Mouse (Mus musculus) cerebellum, postnatal 14 days (tissue): ENCODE results near the gene Rev3l.

ENCODE experiments used
- DNase-seq, 2 experiments: peaks; one replicate each; pipeline ENCODE4 v3.0.0; 2021; ENCODE audit warnings: mixed read lengths in 2 of 2

Rev3l gene

DNA sequence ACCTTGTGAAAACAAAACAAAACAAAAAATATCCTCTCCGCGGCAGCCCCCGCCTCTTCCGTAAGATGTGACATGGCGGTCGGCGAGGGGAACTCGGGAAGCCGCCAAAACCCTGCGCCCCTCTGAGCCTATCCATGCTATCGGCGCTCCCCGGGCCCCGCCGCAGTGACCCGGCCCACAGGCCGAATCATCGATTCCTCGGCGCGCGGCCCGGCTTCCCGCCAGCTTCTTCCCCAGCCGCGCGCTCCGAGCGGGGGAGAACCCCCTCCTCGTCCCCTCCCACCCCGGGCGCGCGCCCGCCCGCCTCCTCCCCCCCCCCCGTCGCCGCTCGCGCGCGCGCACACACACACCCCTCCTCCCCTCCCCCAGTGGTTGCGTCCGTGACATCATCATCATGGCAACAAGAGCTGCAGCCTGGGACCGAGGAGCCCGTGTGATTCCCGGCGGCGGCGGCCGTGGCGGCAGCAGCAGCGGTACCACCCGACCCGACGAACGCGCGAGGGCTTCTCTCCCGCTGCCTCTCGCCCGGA is at the start of gene Rev3l:
TSS of gene Rev3l (plus strand) at position 383 of the 530 bp plus-strand sequence.
- DNase-seq, result peak; percentile 96 to 98

GRCm38 (mm10) chr10:39682556-39682955 is 49.4 kb upstream of the Rev3l start:
- no peak for DNase-seq

DNA sequence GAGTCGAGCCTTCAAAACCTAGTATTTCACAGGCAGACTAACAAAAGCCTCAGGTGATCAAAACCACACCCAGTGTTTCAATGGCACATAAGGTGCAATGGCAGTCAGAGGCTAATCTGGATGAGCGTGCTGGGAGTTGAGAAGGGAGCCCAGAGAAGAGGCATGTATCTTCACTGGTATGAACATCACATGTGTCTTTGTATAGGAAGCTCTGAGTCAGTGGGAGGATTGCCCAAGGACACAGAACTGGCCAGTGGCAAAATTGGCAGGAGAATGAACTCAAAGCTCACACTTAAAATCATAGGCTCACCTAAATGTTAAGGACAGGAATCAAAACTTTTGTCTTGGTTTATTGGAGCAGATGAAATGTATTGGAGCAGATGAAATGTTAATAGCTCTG is 48.4 kb upstream of the Rev3l start:
- DNase-seq, result no peak

DNA sequence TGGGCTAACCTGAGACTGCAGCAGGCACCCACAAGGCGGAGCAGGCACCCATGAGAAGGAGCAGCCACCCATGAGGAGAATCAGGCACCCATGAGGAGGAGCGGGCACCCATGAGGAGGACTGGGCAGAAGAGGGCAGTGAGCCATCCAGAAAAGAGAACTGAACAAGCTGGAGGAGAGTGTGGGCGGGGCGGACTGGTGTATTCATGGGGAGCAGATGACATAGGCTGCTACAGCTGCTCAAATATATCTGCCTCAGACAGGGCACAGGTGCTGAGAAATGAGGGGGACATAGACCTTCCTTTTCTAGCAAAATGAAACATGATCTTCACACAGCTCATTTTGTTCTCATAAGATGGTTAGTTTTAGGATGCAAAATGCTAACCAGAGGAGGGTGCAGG is 45.1 kb upstream of the Rev3l start:
- DNase-seq, result no peak

DNA sequence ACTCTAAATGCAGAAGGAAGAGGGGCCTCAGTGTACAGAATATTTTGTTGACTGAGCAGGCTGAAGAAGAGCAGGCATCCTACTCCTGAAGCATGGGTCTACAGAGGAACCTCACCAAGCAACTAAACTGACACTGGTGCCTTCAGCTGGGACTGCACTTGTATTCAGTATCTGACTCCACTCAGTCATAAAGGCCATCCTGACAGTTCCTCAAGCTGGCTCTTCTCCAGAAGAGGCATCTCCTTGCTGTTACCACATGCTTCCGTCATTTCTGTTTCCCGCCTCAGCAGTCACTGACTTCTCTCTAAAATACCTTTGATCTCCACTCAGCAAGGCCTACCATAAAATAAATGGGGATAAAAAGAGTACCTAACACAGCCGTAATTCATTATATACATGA is 44.1 kb upstream of the Rev3l start:
- DNase-seq, result peak; percentile 52 to 61

DNA sequence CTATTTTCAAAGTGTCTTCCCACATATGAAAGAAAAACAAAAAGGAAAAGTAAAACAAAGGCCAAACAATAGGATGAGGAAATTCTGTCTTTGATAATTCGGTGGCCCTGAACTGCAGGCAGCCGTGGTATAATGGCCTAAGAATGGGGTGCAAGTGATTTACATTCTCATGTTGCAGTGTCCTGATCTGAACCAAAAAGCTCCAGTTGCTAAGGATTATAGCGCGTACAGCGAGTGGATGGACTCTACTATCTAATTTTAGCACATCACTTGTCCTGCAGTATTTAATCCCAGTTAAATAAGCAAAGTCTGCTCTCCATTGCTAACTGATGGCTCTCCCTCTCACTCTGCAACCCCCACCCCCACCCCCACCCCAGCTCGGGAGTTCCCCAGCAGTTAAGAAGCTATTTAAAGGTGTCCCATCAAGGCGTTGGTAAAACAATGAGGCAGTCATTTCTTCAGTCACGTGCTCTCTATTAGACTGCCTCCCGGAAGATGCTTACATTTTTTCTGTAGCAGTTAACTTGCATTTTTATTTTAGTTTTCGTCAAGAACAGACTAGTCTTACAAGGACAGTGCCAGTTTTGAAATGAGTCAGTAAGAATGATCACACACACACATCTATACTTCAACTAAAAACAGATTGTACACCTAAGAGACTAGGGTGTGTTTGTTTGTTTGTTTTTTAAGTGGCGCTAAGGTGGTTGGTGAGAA is 40.4 kb upstream of the Rev3l start:
- no peak for DNase-seq

- DNase-seq, result no peak
These were observed 39.8 kb upstream of the Rev3l start for GRCm38 (mm10) chr10:39692152-39692551.

DNA sequence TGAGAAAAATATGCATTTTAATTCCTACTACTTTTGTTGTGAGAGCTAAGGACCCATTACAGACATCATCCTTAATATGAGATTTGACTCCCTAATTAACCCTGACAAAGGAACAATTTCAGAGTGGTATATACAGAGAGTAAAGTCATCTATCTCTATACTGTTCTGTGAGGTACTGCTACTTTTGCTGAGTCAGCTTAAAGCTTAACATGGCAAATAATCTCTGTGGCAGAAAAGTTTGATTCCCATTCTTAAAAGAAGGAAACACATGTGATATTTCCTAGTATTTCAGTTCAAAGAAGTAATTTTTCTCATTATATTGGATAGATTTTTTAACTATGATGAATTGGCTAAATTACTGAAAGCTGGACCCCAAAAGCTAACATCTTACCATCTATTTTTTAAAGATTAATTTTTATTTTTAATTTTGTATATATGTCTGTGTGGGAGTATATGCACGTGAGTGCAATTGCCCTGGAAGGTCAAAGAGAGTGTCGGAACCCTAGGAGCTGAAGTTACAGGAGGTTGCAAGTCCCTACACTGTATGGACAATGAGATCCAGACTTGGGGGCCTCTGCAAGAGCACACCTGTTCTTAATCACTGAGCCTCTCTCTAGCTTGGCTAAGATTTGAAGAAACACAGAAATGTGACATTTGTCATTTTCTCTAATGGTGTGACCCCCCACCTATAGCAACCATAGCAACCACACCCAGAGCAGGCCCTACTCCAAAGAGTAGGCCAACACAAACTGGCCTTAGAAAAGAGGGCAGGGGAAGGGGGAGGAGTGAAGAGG is 24.0 kb upstream of the Rev3l start:
- no peak for DNase-seq

DNA sequence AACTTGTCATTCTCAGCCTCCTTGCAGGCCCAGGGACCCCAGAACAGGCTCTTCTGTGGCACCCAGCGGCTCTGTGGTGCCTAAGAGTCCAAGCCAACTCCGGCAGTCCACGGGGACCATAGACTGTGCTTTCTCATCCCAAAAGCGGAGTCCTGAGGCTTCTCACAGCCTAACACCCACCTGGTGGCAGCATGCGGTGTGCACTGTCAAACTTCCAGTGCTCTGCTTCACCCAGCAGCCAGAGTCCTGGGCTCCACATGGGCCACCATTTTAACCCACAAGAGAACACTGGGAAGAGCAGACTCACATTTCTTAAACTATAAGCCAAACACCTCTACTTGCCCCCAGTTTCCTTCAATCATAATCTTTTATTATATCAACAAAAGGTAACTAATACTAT is 15.0 kb upstream of the Rev3l start:
- DNase-seq, result no peak

DNA sequence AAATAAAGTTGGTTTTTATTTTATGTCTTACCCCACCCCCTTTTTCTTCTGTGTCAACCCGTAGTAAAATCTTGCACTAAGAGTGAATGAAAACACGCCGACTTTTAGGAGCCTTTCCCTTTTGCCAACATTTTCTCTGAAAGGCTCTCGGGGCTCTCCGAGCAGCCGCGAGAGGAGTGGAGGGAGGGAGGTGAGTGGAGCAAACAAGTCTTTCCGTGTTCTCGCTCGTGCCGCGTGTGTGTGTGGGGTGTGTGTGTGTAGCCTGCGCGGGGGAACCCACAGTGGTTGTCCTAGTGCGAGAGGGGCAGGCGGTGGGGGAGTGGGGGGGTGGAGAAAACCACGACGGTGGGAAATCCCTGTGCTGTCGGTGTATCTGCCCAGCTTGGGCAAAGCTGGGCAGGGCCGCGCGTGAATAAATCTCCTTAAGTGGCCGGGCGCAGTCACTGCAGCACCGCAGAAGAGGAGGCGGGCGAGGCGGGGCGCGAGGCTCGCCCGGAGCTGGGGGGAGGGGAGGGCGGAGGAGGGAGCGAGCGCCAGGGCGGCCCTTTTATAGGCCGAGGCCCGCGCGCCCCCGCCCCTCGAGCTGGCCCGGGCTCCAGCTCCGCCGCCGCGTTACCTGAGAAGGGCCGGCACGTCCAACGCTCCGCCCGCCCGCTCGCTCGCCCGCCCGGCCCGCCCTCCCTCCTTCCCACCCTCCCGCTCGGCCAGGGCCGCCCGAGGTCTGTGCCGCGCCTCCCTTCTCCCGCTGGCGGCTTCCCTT is 762 bp upstream of the Rev3l start:
- DNase-seq, result peak; percentile 98

DNA sequence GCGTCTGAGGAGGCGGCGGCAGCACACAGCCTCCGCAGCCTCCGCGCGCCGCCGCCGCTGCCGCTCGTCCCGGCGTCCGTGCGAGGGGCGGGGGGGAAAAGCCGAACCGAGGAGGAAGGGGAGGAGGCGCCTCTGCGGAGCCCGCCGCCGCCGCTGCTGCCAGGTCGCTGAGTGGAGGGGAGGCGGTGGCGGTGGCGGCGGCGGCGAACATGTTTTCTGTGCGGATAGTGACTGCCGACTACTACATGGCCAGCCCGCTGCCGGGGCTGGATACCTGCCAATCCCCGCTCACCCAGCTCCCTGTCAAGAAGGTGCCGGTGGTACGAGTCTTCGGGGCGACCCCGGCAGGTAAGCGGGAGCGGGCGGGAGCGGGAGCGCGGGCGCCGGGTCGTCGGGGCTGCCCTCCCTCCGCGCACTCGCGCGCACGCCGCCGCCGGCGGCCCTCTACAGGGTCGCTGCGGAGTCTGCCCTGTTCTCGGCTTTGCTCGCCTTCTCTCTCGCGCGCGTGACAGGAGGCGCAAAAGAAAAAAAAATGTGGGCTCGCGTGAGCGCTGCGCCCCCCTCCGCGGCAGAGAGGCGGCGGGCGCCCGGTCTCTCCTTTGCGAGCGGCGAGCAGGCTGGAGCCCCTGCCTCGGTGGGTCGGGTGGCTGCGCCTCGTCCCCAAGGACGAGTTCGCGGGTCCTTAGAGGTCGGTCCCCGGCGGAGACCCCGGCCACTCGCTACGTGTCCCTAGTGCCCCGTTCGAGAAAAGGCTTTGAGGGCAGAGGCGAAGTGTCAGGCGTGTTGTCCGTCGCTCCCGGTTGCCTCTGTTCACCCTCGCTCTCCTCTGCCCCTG is 565 bp downstream of the Rev3l start:
- peak; percentile 88 to 89 for DNase-seq

DNA sequence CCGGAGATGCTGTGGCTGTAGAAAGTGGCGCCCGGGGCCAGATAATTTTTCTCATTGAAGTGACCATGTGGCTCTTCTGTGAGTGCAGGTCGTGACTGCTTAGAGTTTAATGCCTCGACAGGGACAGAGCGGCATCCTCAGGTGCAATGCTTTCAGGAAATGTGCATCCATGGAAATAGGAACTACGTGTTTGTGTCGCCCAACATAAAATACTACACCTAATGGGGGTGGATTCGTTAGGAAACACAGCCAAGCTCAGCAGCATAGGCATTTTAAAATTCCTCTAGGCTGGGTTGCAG is 1.1 kb downstream of the Rev3l start:
- DNase-seq, result peak in 1 of 2 experiments; percentile 84

DNA sequence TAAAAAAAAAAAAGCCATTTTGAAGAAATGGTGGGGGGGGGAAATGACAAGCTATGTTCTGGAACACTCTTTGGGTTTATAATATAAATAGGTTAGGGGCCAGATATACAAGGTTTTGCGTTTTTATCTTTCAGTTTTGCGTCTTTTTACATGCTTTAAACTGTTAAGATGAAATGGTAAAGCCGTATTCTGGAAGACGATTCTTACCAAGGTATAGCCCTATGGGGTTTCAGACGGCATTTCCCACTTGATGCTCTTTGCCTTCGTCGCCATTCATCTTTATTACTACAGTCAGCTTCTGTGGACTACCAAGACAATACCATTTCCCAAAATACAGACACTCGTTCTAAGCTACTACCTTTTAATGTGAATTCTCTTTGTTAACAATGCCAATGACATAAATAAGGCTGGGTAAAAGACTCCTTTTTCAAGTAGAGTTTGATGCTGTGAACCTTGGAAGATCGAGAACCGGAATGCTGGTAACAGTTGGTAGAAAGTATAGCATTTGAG is 1.6 kb downstream of the Rev3l start:
- DNase-seq, result peak in 1 of 2 experiments; percentile 17

DNA sequence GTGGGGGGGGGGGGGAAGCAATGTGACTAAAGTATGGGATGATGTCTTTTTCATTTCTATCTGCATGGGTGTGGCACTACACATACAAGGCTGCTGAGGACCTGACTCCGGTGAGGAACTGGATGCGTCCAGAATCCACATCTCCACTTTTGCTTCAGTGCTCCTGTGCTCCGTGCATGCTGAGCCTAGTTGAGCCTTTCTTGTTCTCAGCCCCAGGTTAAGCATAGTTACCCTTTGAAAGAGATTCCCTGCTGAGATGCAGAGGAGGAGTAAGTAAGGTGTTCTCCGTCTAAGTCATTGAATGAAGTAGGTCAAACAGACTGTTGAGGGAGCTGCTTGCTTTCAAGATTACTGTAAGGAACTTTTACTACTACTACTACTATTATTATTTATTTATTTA is 4.3 kb downstream of the Rev3l start:
- DNase-seq, result no peak

GRCm38 (mm10) chr10:39742057-39742456 is 10.1 kb downstream of the Rev3l start:
- DNase-seq, result no peak

DNA sequence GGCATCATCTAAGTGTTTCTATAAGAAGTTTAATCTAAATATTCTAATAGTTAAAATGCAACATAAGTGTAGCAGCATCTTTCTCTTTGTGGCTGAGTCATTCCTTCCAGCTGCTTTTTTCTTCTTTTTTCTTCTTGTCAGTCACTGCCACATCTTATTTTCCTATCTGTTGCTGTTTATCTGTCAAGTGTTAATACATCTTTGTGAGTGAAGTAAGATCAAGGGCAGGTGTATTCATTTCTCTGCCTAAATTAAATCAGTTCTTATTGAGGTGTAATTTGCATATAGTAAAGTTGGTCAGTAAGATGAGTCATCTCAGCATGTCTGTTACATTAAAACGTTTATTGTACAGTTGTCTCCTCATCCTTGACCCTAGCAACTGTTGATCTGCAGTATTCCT is 32.8 kb downstream of the Rev3l start:
- no peak for DNase-seq

DNA sequence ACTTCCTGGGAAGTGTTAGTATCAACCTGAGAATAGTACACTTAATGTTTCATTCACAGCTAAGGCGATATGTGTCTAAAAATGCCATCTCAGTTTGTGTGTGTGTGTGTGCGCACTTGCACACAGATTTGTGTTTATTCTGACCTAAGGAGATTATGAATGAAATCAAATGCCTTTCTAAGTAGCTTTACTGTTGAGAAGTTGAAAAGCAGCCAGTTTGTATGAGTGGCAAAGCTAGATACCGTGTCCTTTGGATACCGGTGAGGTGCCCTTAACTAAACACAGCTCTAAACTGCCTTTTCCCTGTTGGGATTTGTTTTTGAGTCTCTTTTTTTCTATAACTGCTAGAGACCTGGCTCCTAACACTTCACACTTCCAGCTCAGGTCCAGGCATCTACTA is 34.8 kb downstream of the Rev3l start:
- no peak for DNase-seq

GRCm38 (mm10) chr10:39772259-39772658 is 40.3 kb downstream of the Rev3l start:
- peak in 1 of 2 experiments; percentile 14 for DNase-seq

GRCm38 (mm10) chr10:39773940-39774726 is 42.2 kb downstream of the Rev3l start:
- no peak for DNase-seq

DNA sequence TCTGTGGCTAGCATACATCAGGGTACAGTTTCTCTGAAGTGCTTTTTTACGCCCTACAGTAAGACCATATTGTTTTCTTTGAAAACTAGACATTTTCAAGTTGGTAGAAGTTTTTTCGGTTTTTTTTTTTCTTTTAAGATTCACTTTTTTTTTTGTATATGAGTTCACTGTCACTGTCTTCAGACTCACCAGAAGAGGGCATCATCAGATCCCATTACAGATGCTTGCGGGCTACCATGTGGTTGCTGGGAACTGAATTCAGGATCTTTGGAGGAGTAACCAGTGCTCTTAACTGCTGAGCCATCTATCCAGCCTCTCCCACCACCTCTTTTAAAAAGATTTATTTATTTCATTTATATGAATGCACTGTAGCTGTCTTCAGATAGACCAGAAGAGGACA is 45.0 kb downstream of the Rev3l start:
- no peak for DNase-seq

- DNase-seq, result no peak
These were observed 46.4 kb downstream of the Rev3l start for GRCm38 (mm10) chr10:39778305-39778704.

GRCm38 (mm10) chr10:39785241-39785640 is 53.3 kb downstream of the Rev3l start:
- DNase-seq, result no peak
